Mouse (Mus musculus): Measurements from ENCODE around the gene Arhgap17.

DNA sequence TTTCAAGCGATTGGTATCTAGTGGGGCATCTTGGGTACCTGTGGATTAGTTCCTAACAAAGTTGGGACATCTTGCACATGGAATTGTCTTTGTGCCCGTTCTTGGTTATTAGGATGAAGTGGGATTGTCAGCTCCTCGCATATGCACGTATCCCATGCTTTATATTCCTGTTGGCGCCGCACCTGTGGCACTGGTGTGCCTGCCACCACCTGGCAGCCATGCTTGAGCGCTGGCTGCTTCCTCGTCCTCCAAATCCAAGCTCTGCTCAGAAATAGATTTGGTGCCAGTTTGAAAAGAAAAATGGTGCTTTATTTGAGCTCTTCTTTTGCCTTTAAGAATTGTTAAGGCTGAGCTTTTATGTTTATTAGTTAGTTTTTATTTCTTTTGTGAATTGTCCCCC lies 28.2 kb upstream of the Arhgap17 start:
- TF ChIP-seq EP300 (IDR thresholded peaks at IDR 0.05; ENCODE audit: low read depth) = no peak
- TF ChIP-seq CTCF (IDR thresholded peaks at IDR 0.05; ENCODE audit: low read depth) = no peak
